Mouse (Mus musculus) heart, adult 2 months (tissue): ENCODE data around the gene Aagab. TPM values are rescaled to one million over a fixed set of nuclear protein-coding genes. Genes with fewer than 3 reads are reported as not detected.

Experiments used
- DNase-seq, 2 experiments: peaks; one replicate each; pipeline ENCODE4 v3.0.0; 2021
- H3K27ac ChIP-seq: fragments of 200-600 bp; 2 replicates; pipeline ENCODE4 v1.8.1; 2022
- H3K27me3 ChIP-seq: fragments of 200-500 bp; 2 replicates; pipeline ENCODE4 v1.6.1; 2012; ENCODE audit warnings: mild to moderate bottlenecking, low read length, inconsistent platforms, mixed read lengths; ENCODE audit not compliant: control insufficient read depth, insufficient read depth
- H3K36me3 ChIP-seq: fragments of 200-500 bp; 2 replicates; pipeline ENCODE4 v1.6.1; 2012; ENCODE audit warnings: low read length, inconsistent platforms; ENCODE audit not compliant: control insufficient read depth, insufficient read depth
- H3K4me1 ChIP-seq: fragments of 200-500 bp; 2 replicates; pipeline ENCODE4 v1.6.1; 2011; ENCODE audit warnings: low read length; ENCODE audit not compliant: control insufficient read depth, insufficient read depth
- H3K4me3 ChIP-seq: fragments of 200-600 bp; 2 replicates; pipeline ENCODE4 v1.8.1; 2022
- H3K79me2 ChIP-seq: fragments of 200-500 bp; replicated peaks from 2 replicates; pipeline ENCODE4 v1.6.1; 2012; ENCODE audit warnings: mild to moderate bottlenecking, inconsistent platforms, low read length, moderate library complexity, mixed read lengths; ENCODE audit not compliant: control insufficient read depth, insufficient read depth
- H3K9ac ChIP-seq: fragments of 200-500 bp; 2 replicates; pipeline ENCODE4 v1.6.1; 2012; ENCODE audit warnings: low read depth, mild to moderate bottlenecking, control low read depth, inconsistent platforms, low read length, mixed read lengths
- CTCF ChIP-seq: fragments of 200-600 bp; IDR thresholded peaks from 2 replicates; pipeline ENCODE4 v1.8.1; 2022; ENCODE audit warnings: antibody characterized with exemption, mild to moderate bottlenecking, moderate library complexity
- EP300 ChIP-seq: fragments of 200-500 bp; IDR thresholded peaks from 2 replicates; pipeline ENCODE4 v1.6.1; 2011; ENCODE audit warnings: low read depth, low read length, control low read depth; ENCODE audit not compliant: insufficient read depth
- POLR2A ChIP-seq: fragments of 200-500 bp; IDR thresholded peaks from 2 replicates; pipeline ENCODE4 v1.6.1; 2011; ENCODE audit warnings: mild to moderate bottlenecking, low read depth, low read length, control low read depth; ENCODE audit not compliant: insufficient read depth
- WGBS: fragments of 180-500 bp; shearing (Covaris S2); methylation state at CpG from one replicate; pipeline ENCODE4 v1.1.7; 2018; 5-methylcytosine and 5-hydroxymethylcytosine counted together
- intact Hi-C: fragments of 180-260 bp; cut with DNase I; formaldehyde crosslinking; loops from one replicate; pipeline ENCODE4 v1.15.1; 2025
- polyA plus RNA-seq: library from polyadenylated mRNA; depleted of rRNA; stranded (reverse); fragments of >200 nt; gene quantifications from 2 replicates; pipeline ENCODE4 v1.2.3, GENCODE M21; 2012
- total RNA-seq, 2 experiments: library from RNA; stranded (reverse); gene quantifications; 2 replicates each; pipeline ENCODE4 v1.2.3; 2021

Gene Aagab
- total and polyA plus RNA-seq, 3 experiments, result 6.8 to 19.2 (median 17.0) TPM

DNA sequence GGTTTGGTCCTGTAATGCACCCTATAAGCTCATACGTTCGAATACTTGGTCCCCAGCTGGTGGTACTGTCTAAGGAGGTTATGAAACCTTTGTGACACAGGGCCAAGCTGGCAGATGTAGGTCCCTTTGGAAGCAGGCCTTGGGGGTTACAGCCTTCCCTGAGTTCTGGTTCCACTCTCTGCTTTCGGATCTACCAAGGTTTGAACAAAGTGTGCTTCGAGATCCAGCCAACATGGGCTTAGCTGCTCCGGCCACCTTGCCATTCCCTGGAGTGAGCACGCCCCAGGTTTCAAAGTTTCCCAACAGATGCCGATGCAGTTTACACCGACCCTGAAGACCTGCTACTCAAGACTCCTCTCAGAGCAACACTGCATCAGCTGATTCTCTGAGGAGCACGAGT lies 56.0 kb downstream of the Aagab start:
- no peak overlapping the region for H3K4me3 ChIP-seq
- no peaks in the 10 kb centered on the region for H3K36me3 ChIP-seq
- WGBS, result 82% methylated on average over 9 of the region's 9 CpGs
- DNase-seq, result no peak
- no peaks in the 10 kb centered on the region for H3K27me3 ChIP-seq
- H3K9ac ChIP-seq, result no peak overlapping the region
- TF ChIP-seq CTCF (no peak), POLR2A (no peak), EP300 (no peak)
- no peak overlapping the region for H3K27ac ChIP-seq
- H3K79me2 ChIP-seq, result no peaks in the 10 kb centered on the region
- H3K4me1 ChIP-seq, result peaks cover 14% of the 10 kb centered on the region
- intact Hi-C loops, result no loop called here

DNA sequence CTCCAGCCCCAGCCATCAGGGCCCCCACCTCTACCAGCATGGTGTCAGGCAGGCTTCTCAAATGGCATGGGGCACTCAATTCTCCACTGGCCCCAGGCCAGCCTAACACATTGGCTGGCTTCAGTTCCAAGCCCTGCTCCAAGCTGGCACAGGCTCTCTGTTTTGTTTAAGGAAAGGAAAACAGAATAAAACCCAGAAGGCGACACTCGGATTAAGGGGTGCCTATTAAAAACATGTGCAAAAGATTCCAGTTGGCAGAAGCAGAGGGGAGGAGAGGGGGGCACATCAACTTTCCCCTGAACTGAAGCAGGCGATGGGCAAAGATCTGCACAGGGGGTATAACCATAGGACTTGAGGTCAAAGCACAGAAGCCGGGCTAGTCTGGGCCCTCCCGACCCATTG lies 56.5 kb downstream of the Aagab start:
- intact Hi-C loops, result no loop called here
- Histone ChIP-seq H3K79me2 (no peaks in the 10 kb centered on the region), H3K4me1 (peaks cover 14% of the 10 kb centered on the region), H3K27me3 (no peaks in the 10 kb centered on the region), H3K36me3 (no peaks in the 10 kb centered on the region), H3K27ac (no peak overlapping the region), H3K4me3 (no peak overlapping the region), H3K9ac (no peak overlapping the region)
- peak in 1 of 2 experiments; percentile 57 for DNase-seq
- WGBS, result 73% methylated on average over 5 of the region's 5 CpGs
- TF ChIP-seq POLR2A (no peak), CTCF (no peak), EP300 (no peak)

DNA sequence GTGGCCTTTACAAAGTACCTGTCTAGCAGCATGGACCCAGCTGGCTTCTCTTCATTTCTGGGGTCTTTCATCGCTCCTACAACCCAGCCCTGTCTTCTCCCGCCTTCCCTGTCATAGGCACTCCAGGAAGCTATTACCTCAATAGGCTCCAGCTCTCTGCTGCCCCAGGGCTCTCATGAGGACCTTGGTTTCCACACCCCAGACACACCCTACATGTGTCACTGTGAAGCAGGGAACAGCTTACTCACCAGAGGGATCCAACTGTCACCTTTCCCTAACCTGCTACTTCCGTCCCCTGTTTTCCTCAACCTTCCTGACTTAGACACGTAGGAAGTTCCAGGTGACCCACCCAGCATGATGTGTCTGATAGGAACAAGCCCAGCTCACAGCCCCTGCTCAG lies 57.6 kb downstream of the Aagab start:
- Histone ChIP-seq H3K27me3 (no peaks in the 10 kb centered on the region), H3K36me3 (no peaks in the 10 kb centered on the region), H3K9ac (no peak overlapping the region), H3K4me3 (no peak overlapping the region), H3K79me2 (no peaks in the 10 kb centered on the region), H3K27ac (no peak overlapping the region), H3K4me1 (peaks cover 16% of the 10 kb centered on the region)
- DNase-seq, result no peak
- 96% methylated on average over 4 of the region's 4 CpGs for WGBS
- no peak for TF ChIP-seq POLR2A
- intact Hi-C loops, result no loop called here

DNA sequence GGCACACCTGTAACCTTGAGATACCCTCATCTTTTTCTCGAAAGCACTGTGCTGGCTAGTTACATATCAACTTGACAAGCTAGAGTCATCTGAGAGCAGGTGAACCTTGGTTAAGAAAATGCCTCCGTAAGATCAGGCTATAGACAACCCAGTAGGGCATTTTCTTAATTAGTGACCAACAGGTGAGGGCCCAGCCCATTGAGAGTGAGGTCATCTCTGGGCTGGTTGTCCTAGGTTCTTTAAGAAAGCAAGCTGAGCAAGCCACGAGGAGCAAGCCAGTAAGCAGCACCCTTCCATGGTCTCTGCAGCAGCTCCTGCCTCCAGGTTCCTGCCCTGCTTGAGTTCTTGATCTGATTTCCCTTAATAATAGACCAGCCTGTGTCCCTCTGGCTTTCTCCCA lies 58.2 kb downstream of the Aagab start:
- Histone ChIP-seq H3K4me1 (peaks cover 18% of the 10 kb centered on the region), H3K9ac (no peak overlapping the region), H3K4me3 (no peak overlapping the region), H3K27me3 (no peaks in the 10 kb centered on the region), H3K79me2 (no peaks in the 10 kb centered on the region), H3K27ac (no peak overlapping the region), H3K36me3 (no peaks in the 10 kb centered on the region)
- intact Hi-C loops, result no loop called here
- DNase-seq, result no peak
- WGBS, result 91% methylated on average over 3 of the region's 3 CpGs
- TF ChIP-seq CTCF, result no peak
- TF ChIP-seq EP300, result no peak
- TF ChIP-seq POLR2A, result no peak

DNA sequence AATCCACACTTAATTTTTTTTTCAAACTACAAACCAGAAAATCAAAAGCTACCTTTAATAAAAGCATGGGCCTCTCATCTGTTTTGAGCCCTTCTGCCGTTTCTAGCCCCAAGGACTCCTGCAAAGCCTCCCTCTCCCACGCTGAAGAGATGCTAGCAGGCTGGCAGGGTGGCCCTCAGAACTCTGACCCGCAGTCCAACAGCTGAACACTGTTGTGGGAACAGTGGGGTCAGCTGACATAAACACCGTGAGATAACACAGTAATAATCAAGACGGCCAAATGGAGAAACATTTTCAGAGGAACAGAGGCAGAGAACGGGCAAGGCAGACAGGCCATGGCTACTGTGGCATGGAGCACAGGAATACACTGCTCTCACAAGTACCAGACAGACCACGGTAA lies 60.3 kb downstream of the Aagab start:
- H3K4me1 ChIP-seq, result peaks cover 21% of the 10 kb centered on the region
- H3K27me3 ChIP-seq, result no peaks in the 10 kb centered on the region
- no peaks in the 10 kb centered on the region for H3K36me3 ChIP-seq
- 56% methylated on average over 7 of the region's 7 CpGs for WGBS
- no peak overlapping the region for H3K9ac ChIP-seq
- H3K4me3 ChIP-seq, result no peak overlapping the region
- DNase-seq, result no peak
- peak overlapping the region; percentile 17; the same call in 1 of the 2 replicates for H3K27ac ChIP-seq
- H3K79me2 ChIP-seq, result no peaks in the 10 kb centered on the region
- intact Hi-C loops, result no loop called here
- 0 out of 2 replicates have a peak, but pooled peaks have one; percentile 26 for TF ChIP-seq EP300
- no peak for TF ChIP-seq POLR2A

DNA sequence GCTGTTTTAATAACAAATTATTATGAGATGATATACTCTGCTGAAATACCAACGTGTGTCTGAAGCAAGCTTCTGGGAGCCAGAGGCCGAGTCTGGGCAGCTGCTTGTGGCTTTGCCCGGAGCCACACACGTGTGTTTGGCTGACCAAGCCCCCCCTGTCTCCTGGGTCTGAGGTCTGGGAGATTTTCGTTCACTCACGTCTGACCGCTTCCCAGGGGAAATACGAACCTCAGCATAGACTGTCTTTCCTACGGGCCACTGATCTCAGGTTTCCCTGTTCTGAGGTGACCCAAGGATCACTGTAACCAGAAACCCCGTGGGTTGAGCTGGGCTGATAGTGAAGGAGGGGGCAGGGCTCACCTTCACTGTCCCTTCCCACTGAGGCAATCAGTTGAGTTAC lies 60.8 kb downstream of the Aagab start:
- intact Hi-C loops, result no loop called here
- DNase-seq, result no peak
- 63% methylated on average over 10 of the region's 10 CpGs for WGBS
- Histone ChIP-seq H3K27ac (peak overlapping the region; percentile 17; the same call in 1 of the 2 replicates), H3K9ac (no peak overlapping the region), H3K4me3 (no peak overlapping the region), H3K79me2 (no peaks in the 10 kb centered on the region), H3K27me3 (no peaks in the 10 kb centered on the region), H3K4me1 (peaks cover 21% of the 10 kb centered on the region), H3K36me3 (no peaks in the 10 kb centered on the region)
- TF ChIP-seq CTCF (no peak), EP300 (no peak), POLR2A (no peak)
